15 mouse cellular contexts compared by ENCODE assay signal in genomic region chr16:33465242-33465614, GRCm38 (mm10). TPM values are rescaled to one million over a fixed set of nuclear protein-coding genes. Genes with fewer than 3 reads are reported as not detected.
DNase-seq lines count a peak whose midpoint lies in the region; ATAC-seq lines count a peak whose summit lies in the region.
"Had no signal": no experiment of that assay in that cellular context is flagged by ENCODE, and none has a peak within 500 bp of the region (broad histone marks: within the 10 kb centered on the region; RNA-seq: fewer than 3 reads in every experiment).

No protein-coding gene starts in this region.

- no peak for DNase-seq in hindbrain, embryonic 14.5 days (ENCODE audit: low spot score)
- DNase-seq in testis, postnatal 10 days (ENCODE audit: low spot score): no peak
- DNase-seq: cerebellum, adult 2 months; cerebellum, postnatal 36 days; right cerebral cortex, postnatal 14 days; thymus, adult 18-20 months; thymus, postnatal 4 days had no signal

- no peak for ATAC-seq in megakaryocyte, adult 5-6 weeks (ENCODE audit: poor library complexity, severe bottlenecking)
- ATAC-seq in forebrain, embryonic 13.5 days: peak; percentile 52
- ATAC-seq in hindbrain, embryonic 14.5 days (ENCODE audit: low FRiP score): no peak
- no peak for ATAC-seq in neural tube, embryonic 15.5 days (ENCODE audit: low FRiP score)
- no peak for ATAC-seq in kidney, embryonic 14.5 days (ENCODE audit: low FRiP score, low TSS enrichment)

- H3K4me1 ChIP-seq in megakaryocyte, embryonic 14.5 days: peaks cover 59% of the 10 kb centered on the region
- H3K4me1 ChIP-seq in forebrain, embryonic 13.5 days: peaks cover 27% of the 10 kb centered on the region
- 0 out of 2 replicates have a peak, but pooled peaks cover 5% of the 10 kb centered on the region for H3K4me1 ChIP-seq in hindbrain, embryonic 14.5 days (replicated peaks; ENCODE audit: control insufficient read depth, insufficient read depth, low read length)
- H3K4me1 ChIP-seq in neural tube, embryonic 15.5 days: 0 out of 2 replicates have a peak, but pooled peaks cover 6% of the 10 kb centered on the region
- H3K4me1 ChIP-seq in kidney, embryonic 14.5 days (ENCODE audit: control insufficient read depth, insufficient read depth, low read length): no peaks in the 10 kb centered on the region

- no peaks in the 10 kb centered on the region for H3K9me3 ChIP-seq in megakaryocyte, embryonic 14.5 days
- H3K9me3 ChIP-seq in forebrain, embryonic 13.5 days (replicated peaks): no peaks in the 10 kb centered on the region
- H3K9me3 ChIP-seq in hindbrain, embryonic 14.5 days (ENCODE audit: control insufficient read depth, low read length): no peaks in the 10 kb centered on the region
- no peaks in the 10 kb centered on the region for H3K9me3 ChIP-seq in neural tube, embryonic 15.5 days (replicated peaks)
- no peaks in the 10 kb centered on the region for H3K9me3 ChIP-seq in kidney, embryonic 14.5 days (ENCODE audit: control insufficient read depth, low read length)
- H3K9me3 ChIP-seq: heart, embryonic 12.5 days had no signal

- H3K9ac ChIP-seq in forebrain, embryonic 13.5 days: no peak overlapping the region
- H3K9ac ChIP-seq in hindbrain, embryonic 14.5 days: no peak overlapping the region
- no peak overlapping the region for H3K9ac ChIP-seq in neural tube, embryonic 15.5 days (replicated peaks)
- H3K9ac ChIP-seq in kidney, embryonic 14.5 days (ENCODE audit: low read depth, low read length): no peak overlapping the region
- H3K9ac ChIP-seq: heart, embryonic 12.5 days had no signal

- H3K4me3 ChIP-seq in megakaryocyte, embryonic 14.5 days (replicated peaks): peak overlapping the region; percentile 56
- H3K4me3 ChIP-seq in forebrain, embryonic 13.5 days: no peak overlapping the region
- H3K4me3 ChIP-seq in hindbrain, embryonic 14.5 days (replicated peaks; ENCODE audit: low read length): no peak overlapping the region
- no peak overlapping the region for H3K4me3 ChIP-seq in neural tube, embryonic 15.5 days (replicated peaks)
- H3K4me3 ChIP-seq in kidney, embryonic 14.5 days (ENCODE audit: low read length): no peak overlapping the region
- H3K4me3 ChIP-seq: heart, embryonic 12.5 days had no signal

- no peak overlapping the region for H3K4me2 ChIP-seq in forebrain, embryonic 13.5 days
- H3K4me2 ChIP-seq in hindbrain, embryonic 14.5 days (replicated peaks): no peak overlapping the region
- no peak overlapping the region for H3K4me2 ChIP-seq in neural tube, embryonic 15.5 days
- no peak overlapping the region for H3K4me2 ChIP-seq in kidney, embryonic 14.5 days (replicated peaks; ENCODE audit: low read depth, low read length)
- H3K4me2 ChIP-seq: heart, embryonic 12.5 days; liver, embryonic 11.5 days had no signal

- 56% methylated on average over 4 of the region's 4 CpGs for WGBS in forebrain, embryonic 13.5 days
- WGBS in hindbrain, embryonic 14.5 days: 71% methylated on average over 4 of the region's 4 CpGs
- 64% methylated on average over 4 of the region's 4 CpGs for whole genome bisulfite sequencing in neural tube, embryonic 15.5 days
- 94% methylated on average over 4 of the region's 4 CpGs for WGBS in kidney, embryonic 14.5 days

- no peaks in the 10 kb centered on the region for H3K27me3 ChIP-seq in megakaryocyte, embryonic 14.5 days (replicated peaks)
- H3K27me3 ChIP-seq in forebrain, embryonic 13.5 days: no peaks in the 10 kb centered on the region
- no peaks in the 10 kb centered on the region for H3K27me3 ChIP-seq in hindbrain, embryonic 14.5 days (ENCODE audit: control insufficient read depth, insufficient read depth, low read length)
- no peaks in the 10 kb centered on the region for H3K27me3 ChIP-seq in neural tube, embryonic 15.5 days (replicated peaks)
- H3K27me3 ChIP-seq in kidney, embryonic 14.5 days (ENCODE audit: control insufficient read depth, insufficient read depth, low read length): no peaks in the 10 kb centered on the region
- H3K27me3 ChIP-seq: heart, embryonic 12.5 days had no signal

- peak overlapping the region; percentile 63 for H3K27ac ChIP-seq in forebrain, embryonic 13.5 days
- H3K27ac ChIP-seq in hindbrain, embryonic 14.5 days: peak overlapping the region; percentile 54
- H3K27ac ChIP-seq in neural tube, embryonic 15.5 days (replicated peaks): peak overlapping the region; percentile 38
- H3K27ac ChIP-seq in kidney, embryonic 14.5 days (ENCODE audit: low read depth, low read length): no peak overlapping the region; the same call in 1 of the 2 replicates

- peaks cover 60% of the 10 kb centered on the region for H3K36me3 ChIP-seq in megakaryocyte, embryonic 14.5 days (replicated peaks; ENCODE audit: low read length)
- peaks cover 9% of the 10 kb centered on the region for H3K36me3 ChIP-seq in forebrain, embryonic 13.5 days (ENCODE audit: poor library complexity, severe bottlenecking)
- peaks cover 13% of the 10 kb centered on the region for H3K36me3 ChIP-seq in hindbrain, embryonic 14.5 days (replicated peaks; ENCODE audit: control insufficient read depth, insufficient read depth)
- 0 out of 2 replicates have a peak, but pooled peaks cover 3% of the 10 kb centered on the region for H3K36me3 ChIP-seq in neural tube, embryonic 15.5 days
- H3K36me3 ChIP-seq in kidney, embryonic 14.5 days (ENCODE audit: control insufficient read depth, insufficient read depth, low read length): peaks cover 23% of the 10 kb centered on the region; the same call in 1 of the 2 replicates

RNA-seq across cellular contexts. Expression of gene Slc12a8, which starts 51.9 kb away (rescaled TPM):
- polyA plus RNA-seq in megakaryocyte, embryonic 14.5 days (2012; ENCODE audit: insufficient read depth, low replicate concordance): not detected in 2 replicates
- total RNA-seq in megakaryocyte, adult 5-6 weeks (2015): not detected in 2 replicates
- total RNA-seq in megakaryocyte, adult 5-6 weeks (2017): not detected in 2 replicates
- 0.67 and 0.92 TPM in 2 replicates for polyA plus RNA-seq in forebrain, embryonic 13.5 days (2015; fragmentation: Nextera tagmentation; extraction: Ambion mirVana)
- 0.75 and 1.1 TPM in 2 replicates for polyA plus RNA-seq in hindbrain, embryonic 14.5 days (2014; fragmentation: Nextera tagmentation; extraction: Ambion mirVana)
- polyA plus RNA-seq in neural tube, embryonic 15.5 days (2015; fragmentation: Nextera tagmentation; extraction: Ambion mirVana): 0.72 and 0.97 TPM in 2 replicates
- polyA plus RNA-seq in kidney, embryonic 14.5 days (2014; fragmentation: Nextera tagmentation; extraction: Ambion mirVana): 0.74 and 1.2 TPM in 2 replicates
- total RNA-seq: granulocyte monocyte progenitor cell, adult 5-6 weeks had no signal
